Mouse (Mus musculus) lung, postnatal 4 days (tissue): ENCODE measurements at regions not wholly inside any gene's neighbourhood (a gene's known extent, or its start where the extent isn't known, plus 50 kb on each side); places are given as distances from the start of the nearest gene placed in this dataset.

Source experiments
- DNase-seq, 2 experiments: peaks; one replicate each; pipeline ENCODE4 v3.0.0; 2021

GRCm38 (mm10) chr4:47630006-47630405 lies 155.5 kb downstream of the Sec61b start:
- DNase-seq, result no peak

- DNase-seq, result no peak
Observed at GRCm38 (mm10) chr4:47630427-47630826, 156.0 kb downstream of the Sec61b start.

GRCm38 (mm10) chr4:47638876-47639494 lies 164.5 kb downstream of the Sec61b start:
- DNase-seq, result peak; percentile 8 to 41

GRCm38 (mm10) chr4:47645093-47645492 lies 170.6 kb downstream of the Sec61b start:
- peak in 1 of 2 experiments; percentile 22 for DNase-seq

- no peak for DNase-seq
Observed at GRCm38 (mm10) chr4:47648701-47649100, 174.2 kb downstream of the Sec61b start.

GRCm38 (mm10) chr4:47649951-47650350 lies 175.5 kb downstream of the Sec61b start:
- DNase-seq, result no peak

- DNase-seq, result no peak
Observed at GRCm38 (mm10) chr4:47651521-47651920, 177.1 kb downstream of the Sec61b start.

GRCm38 (mm10) chr4:47653143-47653542 lies 178.7 kb downstream of the Sec61b start:
- DNase-seq, result no peak

- no peak for DNase-seq
Observed at GRCm38 (mm10) chr4:47669519-47669918, 195.1 kb downstream of the Sec61b start.

GRCm38 (mm10) chr4:47670476-47670875 lies 196.0 kb downstream of the Sec61b start:
- no peak for DNase-seq

- no peak for DNase-seq
Observed at GRCm38 (mm10) chr4:47671362-47671761, 196.9 kb downstream of the Sec61b start.

- no peak for DNase-seq
Observed at GRCm38 (mm10) chr4:47681141-47681540, 206.7 kb downstream of the Sec61b start.

GRCm38 (mm10) chr4:47691207-47691606 lies 216.7 kb downstream of the Sec61b start:
- DNase-seq, result no peak

GRCm38 (mm10) chr4:47692654-47693053 lies 218.2 kb downstream of the Sec61b start:
- no peak for DNase-seq

GRCm38 (mm10) chr4:47693221-47693620 lies 218.8 kb downstream of the Sec61b start:
- no peak for DNase-seq

GRCm38 (mm10) chr4:47697071-47697470 lies 222.6 kb downstream of the Sec61b start:
- DNase-seq, result no peak

- no peak for DNase-seq
Observed at GRCm38 (mm10) chr4:47698514-47698913, 224.1 kb downstream of the Sec61b start.

GRCm38 (mm10) chr4:47698926-47699325 lies 224.5 kb downstream of the Sec61b start:
- DNase-seq, result no peak

- DNase-seq, result no peak
Observed at GRCm38 (mm10) chr4:47703501-47703900, 229.0 kb downstream of the Sec61b start.

- no peak for DNase-seq
Observed at GRCm38 (mm10) chr4:47704607-47705006, 230.1 kb downstream of the Sec61b start.

GRCm38 (mm10) chr4:47707966-47708365 lies 233.5 kb downstream of the Sec61b start:
- DNase-seq, result no peak

- DNase-seq, result no peak
Observed at GRCm38 (mm10) chr4:47713387-47713786, 238.9 kb downstream of the Sec61b start.

GRCm38 (mm10) chr4:47724331-47725004 lies 250.0 kb downstream of the Sec61b start:
- DNase-seq, result no peak

- no peak for DNase-seq
Observed at GRCm38 (mm10) chr4:47725005-47725340, 250.5 kb downstream of the Sec61b start.
